Mouse (Mus musculus) skeletal muscle tissue, adult 2 months (tissue): Measurements from ENCODE around the gene Meis1.

Experiments used
- DNase-seq: peaks from one replicate; pipeline ENCODE4 v3.0.0-alpha.2; 2012; ENCODE audit warnings: low read depth, low spot score

The Meis1 gene

GRCm38 (mm10) chr11:18876886-18877625, 141.7 kb downstream of the Meis1 start:
- no peak for DNase-seq

GRCm38 (mm10) chr11:18875911-18876885, 142.6 kb downstream of the Meis1 start:
- no peak for DNase-seq

GRCm38 (mm10) chr11:18875001-18875902, 143.5 kb downstream of the Meis1 start:
- no peak for DNase-seq

- DNase-seq = no peak
These were observed 144.3 kb downstream of the Meis1 start for GRCm38 (mm10) chr11:18874278-18875000.

GRCm38 (mm10) chr11:18873451-18874277, 145.1 kb downstream of the Meis1 start:
- no peak for DNase-seq

- DNase-seq = no peak
These were observed 146.0 kb downstream of the Meis1 start for GRCm38 (mm10) chr11:18872793-18873192.

GRCm38 (mm10) chr11:18872118-18872751, 146.6 kb downstream of the Meis1 start:
- no peak for DNase-seq

- DNase-seq = no peak
These were observed 147.4 kb downstream of the Meis1 start for GRCm38 (mm10) chr11:18871170-18872081.

- no peak for DNase-seq
These were observed 148.5 kb downstream of the Meis1 start for GRCm38 (mm10) chr11:18870121-18870931.

- DNase-seq = no peak
These were observed 149.3 kb downstream of the Meis1 start for GRCm38 (mm10) chr11:18869429-18869969.

- no peak for DNase-seq
These were observed 151.1 kb downstream of the Meis1 start for GRCm38 (mm10) chr11:18867665-18868064.

- no peak for DNase-seq
These were observed 152.5 kb downstream of the Meis1 start for GRCm38 (mm10) chr11:18866198-18866836.

- DNase-seq = no peak
These were observed 168.0 kb downstream of the Meis1 start for GRCm38 (mm10) chr11:18850772-18851171.

GRCm38 (mm10) chr11:18847650-18848049, 171.1 kb downstream of the Meis1 start:
- DNase-seq = no peak

GRCm38 (mm10) chr11:18846472-18846871, 172.3 kb downstream of the Meis1 start:
- no peak for DNase-seq

GRCm38 (mm10) chr11:18845900-18846299, 172.9 kb downstream of the Meis1 start:
- DNase-seq = no peak

- DNase-seq = no peak
These were observed 173.3 kb downstream of the Meis1 start for GRCm38 (mm10) chr11:18845466-18845865.
